Comparison of ENCODE assay signal across 35 mouse cellular contexts in the genomic region with DNA sequence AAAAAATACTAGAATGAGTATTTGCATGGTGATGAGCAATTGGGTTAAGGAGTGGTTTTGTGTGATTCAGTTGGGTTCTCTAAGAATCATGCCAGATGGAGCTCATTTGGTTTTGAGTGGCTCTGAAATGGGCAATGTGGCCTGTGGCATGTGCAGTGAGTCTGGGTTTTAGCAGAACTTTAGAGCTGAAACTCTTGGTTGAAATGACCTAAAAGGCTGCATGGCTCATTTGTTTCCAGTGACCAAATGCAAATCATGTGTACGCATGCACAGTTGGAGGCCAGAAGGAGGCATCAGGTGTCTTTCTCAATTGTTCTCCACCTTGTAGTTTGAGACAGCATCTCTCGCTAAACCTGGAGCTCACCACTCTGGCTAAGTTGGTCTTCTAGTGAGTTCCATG. TPM values are rescaled to one million over a fixed set of nuclear protein-coding genes. Genes with fewer than 3 reads are reported as not detected.
"Had no signal": no experiment of that assay in that cellular context is flagged by ENCODE, and none has a peak within 500 bp of the region (broad histone marks: within the 10 kb centered on the region; RNA-seq: fewer than 3 reads in every experiment).

No protein-coding gene starts in this region.

- H3K27ac ChIP-seq: heart, embryonic 10.5 days; heart, embryonic 13.5 days; heart, embryonic 15.5 days; hindbrain, embryonic 10.5 days; hindbrain, embryonic 12.5 days; hindbrain, embryonic 14.5 days; hindbrain, embryonic 15.5 days; hindbrain, postnatal 0 days; intestine, embryonic 15.5 days; kidney, embryonic 15.5 days; kidney, postnatal 0 days; layer of hippocampus, adult 2 months; left cerebral cortex, adult 2 months had no signal

- DNase-seq: heart, postnatal 14 days; heart, postnatal 36 days; heart, postnatal 4 days; kidney, adult 11 months; kidney, adult 18-20 months; kidney, adult 2 months; kidney, adult 8-10 months; kidney, adult 9 months; kidney, postnatal 10 days; kidney, postnatal 14 days; kidney, postnatal 25 days; kidney, postnatal 36 days; kidney, postnatal 4 days; layer of hippocampus, adult 9-11 months; layer of hippocampus, postnatal 36 days had no signal

- H3K4me1 ChIP-seq: heart, embryonic 10.5 days; heart, embryonic 12.5 days; hindbrain, embryonic 10.5 days; hindbrain, embryonic 12.5 days; hindbrain, embryonic 15.5 days; intestine, embryonic 15.5 days; kidney, embryonic 15.5 days had no signal

- H3K4me3 ChIP-seq: heart, embryonic 10.5 days; heart, embryonic 12.5 days; heart, embryonic 13.5 days; heart, embryonic 15.5 days; hindbrain, embryonic 10.5 days; hindbrain, embryonic 12.5 days; hindbrain, embryonic 15.5 days; intestine, embryonic 15.5 days; kidney, embryonic 15.5 days; layer of hippocampus, adult 2 months; left cerebral cortex, adult 2 months had no signal

- H3K27me3 ChIP-seq: heart, embryonic 12.5 days; heart, embryonic 13.5 days; heart, embryonic 15.5 days; hindbrain, embryonic 12.5 days; hindbrain, embryonic 15.5 days; intestine, embryonic 15.5 days; kidney, embryonic 15.5 days had no signal

- H3K36me3 ChIP-seq: heart, embryonic 10.5 days; heart, embryonic 12.5 days; heart, embryonic 13.5 days; heart, embryonic 15.5 days; hindbrain, embryonic 10.5 days; hindbrain, embryonic 12.5 days; hindbrain, embryonic 15.5 days; intestine, embryonic 15.5 days; kidney, embryonic 15.5 days had no signal

- H3K9ac ChIP-seq: heart, embryonic 12.5 days; heart, embryonic 13.5 days; heart, embryonic 15.5 days; hindbrain, embryonic 12.5 days; hindbrain, embryonic 14.5 days; hindbrain, embryonic 15.5 days; intestine, embryonic 15.5 days; kidney, embryonic 15.5 days had no signal

- H3K9me3 ChIP-seq: heart, embryonic 10.5 days; heart, embryonic 12.5 days; heart, embryonic 13.5 days; heart, embryonic 15.5 days; hindbrain, embryonic 10.5 days; hindbrain, embryonic 12.5 days; hindbrain, embryonic 15.5 days; intestine, embryonic 15.5 days; kidney, embryonic 15.5 days had no signal

- H3K4me2 ChIP-seq: heart, embryonic 11.5 days; heart, embryonic 12.5 days; heart, embryonic 13.5 days; heart, embryonic 15.5 days; hindbrain, embryonic 12.5 days; hindbrain, embryonic 14.5 days; hindbrain, embryonic 15.5 days; intestine, embryonic 15.5 days; kidney, embryonic 15.5 days had no signal

- ATAC-seq: hindbrain, embryonic 16.5 days; hindbrain, postnatal 0 days; inflammation-experienced regulatory T-cells, adult 6 months; intestine, embryonic 15.5 days; intestine, embryonic 16.5 days; intestine, postnatal 0 days had no signal

RNA-seq across cellular contexts. Expression of gene Adra1b, which starts 35.0 kb away (rescaled TPM):
- total RNA-seq: hematopoietic stem cell, adult 5-6 weeks had no signal
- polyA plus RNA-seq: inflammation-experienced regulatory T-cells, adult 6 months had no signal
